In the genomic region with DNA sequence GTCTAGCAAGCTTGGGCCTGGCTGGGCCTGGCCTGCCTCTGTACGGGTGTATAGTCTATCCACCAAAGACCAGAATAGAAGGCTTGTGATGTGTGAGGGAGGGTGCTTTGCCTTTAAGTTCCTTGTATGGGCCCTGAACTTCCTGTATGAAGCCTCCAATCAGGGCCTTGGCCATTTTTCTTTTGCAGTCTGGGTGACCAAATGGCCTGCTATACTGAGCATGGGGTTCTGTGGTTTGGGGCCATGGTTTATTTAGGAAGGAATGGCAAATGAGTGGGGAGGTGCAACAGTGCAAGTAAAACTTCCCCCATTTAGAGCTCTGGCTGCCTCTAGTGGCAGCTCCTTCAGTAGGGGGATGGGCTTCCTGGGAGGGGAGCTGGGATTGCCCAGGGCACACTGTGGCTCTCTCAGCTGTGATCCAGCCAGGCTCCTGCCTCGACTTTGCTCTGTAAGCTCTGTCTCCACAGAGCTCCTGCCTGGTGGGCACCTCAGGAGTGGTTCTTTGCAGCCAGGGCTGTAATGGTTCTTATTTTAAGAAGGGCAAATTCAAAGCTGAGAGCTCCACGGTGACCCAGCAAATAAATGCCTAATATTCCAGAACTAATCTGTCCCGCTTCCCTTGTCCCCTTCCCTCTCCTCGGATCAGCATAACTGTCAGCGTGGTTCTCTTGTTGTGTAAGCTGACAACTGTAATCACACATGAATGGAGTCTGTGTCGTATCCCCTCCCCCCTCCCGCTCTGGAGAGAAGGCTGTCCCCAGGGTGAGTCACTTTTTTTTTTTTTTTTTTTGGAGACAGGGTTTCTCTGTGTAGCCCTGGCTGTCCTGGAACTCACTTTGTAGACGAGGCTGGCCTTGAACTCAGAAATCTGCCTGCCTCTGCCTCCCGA, we compare ENCODE assay signal across 16 mouse cellular contexts. TPM values are rescaled to one million over a fixed set of nuclear protein-coding genes. Genes with fewer than 3 reads are reported as not detected.
DNase-seq lines count a peak whose midpoint lies in the region; ATAC-seq lines count a peak whose summit lies in the region.
"Had no signal": no experiment of that assay in that cellular context is flagged by ENCODE, and none has a peak within 500 bp of the region (broad histone marks: within the 10 kb centered on the region; RNA-seq: fewer than 3 reads in every experiment).

No protein-coding gene starts in this region.

- H3K27ac ChIP-seq in midbrain, embryonic 10.5 days (replicated peaks), result peak overlapping the region; percentile 57; the same call in 1 of the 2 replicates
- H3K27ac ChIP-seq in midbrain, embryonic 15.5 days, result no peak overlapping the region
- peak overlapping the region; percentile 1; the same call in 1 of the 2 replicates for H3K27ac ChIP-seq in limb, embryonic 10.5 days
- H3K27ac ChIP-seq: heart, adult 2 months; hindbrain, embryonic 15.5 days; neural tube, embryonic 13.5 days had no signal

- peaks cover 28% of the 10 kb centered on the region for H3K27me3 ChIP-seq in midbrain, embryonic 10.5 days (ENCODE audit: low read depth, poor library complexity, severe bottlenecking)
- no peaks in the 10 kb centered on the region for H3K27me3 ChIP-seq in midbrain, embryonic 15.5 days (replicated peaks)
- H3K27me3 ChIP-seq in limb, embryonic 10.5 days (ENCODE audit: low read depth, poor library complexity, severe bottlenecking), result peaks cover 10% of the 10 kb centered on the region; the same call in 1 of the 2 replicates
- H3K27me3 ChIP-seq: hindbrain, embryonic 15.5 days had no signal

- no peaks in the 10 kb centered on the region for H3K36me3 ChIP-seq in midbrain, embryonic 10.5 days
- no peaks in the 10 kb centered on the region for H3K36me3 ChIP-seq in midbrain, embryonic 15.5 days (replicated peaks)
- no peaks in the 10 kb centered on the region for H3K36me3 ChIP-seq in limb, embryonic 10.5 days
- H3K36me3 ChIP-seq: hindbrain, embryonic 15.5 days; neural tube, embryonic 13.5 days had no signal

- no peaks in the 10 kb centered on the region for H3K9me3 ChIP-seq in midbrain, embryonic 10.5 days (replicated peaks)
- no peaks in the 10 kb centered on the region for H3K9me3 ChIP-seq in midbrain, embryonic 15.5 days
- no peaks in the 10 kb centered on the region for H3K9me3 ChIP-seq in limb, embryonic 10.5 days (replicated peaks)
- H3K9me3 ChIP-seq: hindbrain, embryonic 15.5 days; neural tube, embryonic 13.5 days had no signal

- DNase-seq in heart, adult 11 months, result peak; percentile 74
- DNase-seq in heart, adult 18-20 months, result no peak
- DNase-seq in midbrain, embryonic 10.5 days (ENCODE audit: low spot score), result no peak
- DNase-seq in limb, embryonic 10.5 days (ENCODE audit: low spot score), result no peak
- DNase-seq in retina, postnatal 1 day, result peak; percentile 68
- no peak for DNase-seq in cerebellum, adult 11 months
- DNase-seq in cerebellum, adult 9-10 months, result no peak
- DNase-seq: adrenal gland, adult 8-10 months; cerebellum, adult 8-10 months; heart, adult 2 months; kidney, adult 8-10 months; thymus, postnatal 36 days had no signal

- WGBS in midbrain, embryonic 10.5 days, result 59% methylated on average over 10 of the region's 10 CpGs
- WGBS in midbrain, embryonic 15.5 days, result 29% methylated on average over 10 of the region's 10 CpGs
- 60% methylated on average over 10 of the region's 10 CpGs for WGBS in limb, embryonic 10.5 days

- H3K4me2 ChIP-seq in midbrain, embryonic 15.5 days, result no peak overlapping the region
- H3K4me2 ChIP-seq: hindbrain, embryonic 15.5 days; neural tube, embryonic 13.5 days had no signal

- H3K4me1 ChIP-seq in midbrain, embryonic 10.5 days, result peaks cover 35% of the 10 kb centered on the region
- peaks cover 20% of the 10 kb centered on the region for H3K4me1 ChIP-seq in midbrain, embryonic 15.5 days
- peaks cover 21% of the 10 kb centered on the region for H3K4me1 ChIP-seq in limb, embryonic 10.5 days

- no peak overlapping the region for H3K4me3 ChIP-seq in midbrain, embryonic 10.5 days
- H3K4me3 ChIP-seq in midbrain, embryonic 15.5 days, result no peak overlapping the region
- no peak overlapping the region for H3K4me3 ChIP-seq in limb, embryonic 10.5 days
- H3K4me3 ChIP-seq: heart, adult 2 months; hindbrain, embryonic 15.5 days; neural tube, embryonic 13.5 days had no signal

- ATAC-seq in midbrain, embryonic 15.5 days (replicated peaks), result no peak
- ATAC-seq: forebrain, embryonic 14.5 days had no signal

- H3K9ac ChIP-seq in midbrain, embryonic 15.5 days, result no peak overlapping the region
- H3K9ac ChIP-seq: hindbrain, embryonic 15.5 days; neural tube, embryonic 13.5 days had no signal

RNA-seq across cellular contexts. Expression of a gene that starts 38.7 kb away (rescaled TPM):
- total RNA-seq in heart, adult 18-20 months (2021), result 1 to 10 TPM; 7.0 to 7.9 TPM
- 5.4 and 9.3 TPM in 2 replicates for polyA plus RNA-seq in midbrain, embryonic 10.5 days (2016; fragmentation: Nextera tagmentation; extraction: Ambion mirVana)
- 16.4 and 22.7 TPM in 2 replicates for polyA plus RNA-seq in midbrain, embryonic 15.5 days (2015; fragmentation: Nextera tagmentation; extraction: Ambion mirVana)
- 29.8 and 112 TPM in 2 replicates for polyA plus RNA-seq in limb, embryonic 10.5 days (2016; fragmentation: Nextera tagmentation; extraction: Ambion mirVana)

Comparison
In these comparisons a context has a peak if more than half of its experiments do, and no peak if none do; other contexts are left out.
1. DNase-seq: peak in heart, adult 11 months (single experiment) and retina, postnatal 1 day (single experiment); none in heart, adult 18-20 months (0 of 2), midbrain, embryonic 10.5 days (single experiment), limb, embryonic 10.5 days (single experiment), cerebellum, adult 11 months (single experiment) and cerebellum, adult 9-10 months (single experiment).